Mouse (Mus musculus) limb, embryonic 12.5 days (tissue): ENCODE measurements around the gene Gse1. TPM values are rescaled to one million over a fixed set of nuclear protein-coding genes. Genes with fewer than 3 reads are reported as not detected.
"Not testable (repeated sequence)": the region's sequence is repeated elsewhere in the genome, so short reads cannot be mapped to it uniquely, and the experiment has no call there.

Experiments used
- ATAC-seq: fragments of 200-750 bp; cut with Nextera tagmentation; 2 replicates; pipeline ENCODE4 v1.8.0; 2017; ENCODE audit warnings: low read depth, moderate TSS enrichment; ENCODE audit not compliant: insufficient number of reproducible peaks, insufficient read depth, low FRiP score, low TSS enrichment
- H3K27ac ChIP-seq: fragments of 300-500 bp; sonication (generic); 2 replicates; pipeline ENCODE4 v1.5.1; 2016; ENCODE audit warnings: mild to moderate bottlenecking, moderate library complexity
- H3K27me3 ChIP-seq: fragments of 300-500 bp; sonication (generic); 2 replicates; pipeline ENCODE4 v1.6.1; 2016; ENCODE audit warnings: mild to moderate bottlenecking, moderate library complexity
- H3K36me3 ChIP-seq: fragments of 300-500 bp; sonication (generic); 2 replicates; pipeline ENCODE4 v1.6.1; 2016; ENCODE audit warnings: mild to moderate bottlenecking, moderate library complexity
- H3K4me1 ChIP-seq: fragments of 300-500 bp; sonication (generic); replicated peaks from 2 replicates; pipeline ENCODE4 v1.6.1; 2016
- H3K4me2 ChIP-seq: fragments of 300-500 bp; sonication (generic); 2 replicates; pipeline ENCODE4 v1.6.1; 2016; ENCODE audit warnings: mild to moderate bottlenecking, moderate library complexity
- H3K4me3 ChIP-seq: fragments of 300-500 bp; sonication (generic); replicated peaks from 2 replicates; pipeline ENCODE4 v1.5.1; 2016; ENCODE audit warnings: mild to moderate bottlenecking
- H3K9ac ChIP-seq: fragments of 300-500 bp; sonication (generic); replicated peaks from 2 replicates; pipeline ENCODE4 v1.6.1; 2016; ENCODE audit warnings: mild to moderate bottlenecking, moderate library complexity
- H3K9me3 ChIP-seq: fragments of 300-500 bp; sonication (generic); 2 replicates; pipeline ENCODE4 v1.6.1; 2016; ENCODE audit warnings: mild to moderate bottlenecking, moderate library complexity
- WGBS: fragments of 180-500 bp; shearing (Covaris S2); methylation state at CpG from one replicate; pipeline ENCODE4 v1.1.7; 2016; 5-methylcytosine and 5-hydroxymethylcytosine counted together
- polyA plus RNA-seq: library from polyadenylated mRNA; unstranded; fragments of >200 nt; fragmentation: Nextera tagmentation; extraction: Ambion mirVana; gene quantifications from 2 replicates; pipeline ENCODE4 v1.2.1, GENCODE M21; 2016

The Gse1 gene
- polyA plus RNA-seq, 1 experiment from 2014 or later: 9.1 TPM

DNA sequence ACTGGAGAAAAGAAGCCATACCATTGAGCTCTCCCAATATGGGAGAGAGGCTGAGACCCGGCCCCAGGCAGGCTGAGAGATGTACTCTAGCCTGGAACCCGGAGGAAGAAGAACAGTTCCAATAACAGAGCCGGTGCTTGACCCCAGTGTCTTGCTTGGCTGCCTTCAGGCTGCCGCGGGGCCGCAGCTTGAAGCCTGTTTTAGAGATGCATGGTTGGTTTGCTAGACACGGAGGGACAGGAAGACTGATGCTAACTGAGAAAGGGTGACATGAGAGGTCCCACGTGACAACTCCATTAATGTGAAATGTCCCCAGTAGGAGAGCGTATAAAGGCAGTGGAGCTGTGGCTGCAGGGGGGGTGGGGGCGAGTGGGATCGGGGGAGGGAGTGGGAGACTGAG is 120.7 kb downstream of the Gse1 start:
- H3K36me3 ChIP-seq: no peaks in the 10 kb centered on the region
- no peaks in the 10 kb centered on the region for H3K9me3 ChIP-seq
- H3K4me1 ChIP-seq: peaks cover 82% of the 10 kb centered on the region
- 64% methylated on average over 11 of the region's 11 CpGs for WGBS
- H3K27me3 ChIP-seq: 0 out of 2 replicates have a peak, but pooled peaks cover 3% of the 10 kb centered on the region
- 0 out of 2 replicates have a peak overlapping the region, but pooled peaks have one; percentile 40 for H3K9ac ChIP-seq
- ATAC-seq: no peak
- no peak overlapping the region for H3K27ac ChIP-seq
- no peak overlapping the region for H3K4me3 ChIP-seq
- no peak overlapping the region for H3K4me2 ChIP-seq

DNA sequence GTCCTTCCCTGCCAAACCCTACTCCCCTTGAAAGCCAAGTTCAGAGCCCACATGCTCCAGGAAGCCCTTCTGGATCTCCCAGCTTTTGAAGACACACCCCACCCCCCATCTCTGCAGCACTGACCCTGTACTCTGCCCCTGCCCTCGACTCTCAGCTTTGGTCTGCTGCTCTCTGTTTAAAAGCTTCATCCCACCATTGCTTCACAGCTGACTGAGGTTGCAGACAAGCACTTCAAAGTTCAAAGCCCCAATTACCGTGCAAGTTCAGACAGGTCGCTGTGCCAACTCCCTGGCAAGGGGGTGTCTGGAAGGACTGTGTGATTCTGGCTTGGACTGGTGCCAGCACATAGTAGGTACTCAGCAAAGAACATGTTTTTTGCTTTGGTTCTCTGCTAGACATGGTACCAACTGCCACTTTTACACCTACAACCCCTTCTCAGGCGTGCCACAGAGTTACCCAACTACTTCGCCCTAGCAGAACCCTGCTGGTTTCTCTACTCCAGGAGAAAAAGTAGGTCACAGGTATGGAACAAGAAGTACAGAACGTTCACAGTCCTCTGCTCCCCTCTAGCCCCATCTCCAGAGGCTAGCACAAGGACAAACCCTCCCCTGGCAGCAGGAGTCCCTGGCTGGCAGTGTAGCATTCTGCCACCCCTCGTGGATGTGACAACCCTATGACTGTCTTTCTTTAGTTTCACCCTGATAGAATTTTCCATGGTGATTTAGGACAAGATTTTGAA is 123.2 kb downstream of the Gse1 start:
- Histone ChIP-seq H3K27ac (no peak overlapping the region), H3K9me3 (no peaks in the 10 kb centered on the region), H3K9ac (no peak overlapping the region), H3K27me3 (0 out of 2 replicates have a peak, but pooled peaks cover 3% of the 10 kb centered on the region), H3K4me2 (peak overlapping the region; percentile 26), H3K4me3 (no peak overlapping the region), H3K4me1 (peaks cover 70% of the 10 kb centered on the region), H3K36me3 (no peaks in the 10 kb centered on the region)
- WGBS: 44% methylated on average over 7 of the region's 7 CpGs
- no peak for ATAC-seq

DNA sequence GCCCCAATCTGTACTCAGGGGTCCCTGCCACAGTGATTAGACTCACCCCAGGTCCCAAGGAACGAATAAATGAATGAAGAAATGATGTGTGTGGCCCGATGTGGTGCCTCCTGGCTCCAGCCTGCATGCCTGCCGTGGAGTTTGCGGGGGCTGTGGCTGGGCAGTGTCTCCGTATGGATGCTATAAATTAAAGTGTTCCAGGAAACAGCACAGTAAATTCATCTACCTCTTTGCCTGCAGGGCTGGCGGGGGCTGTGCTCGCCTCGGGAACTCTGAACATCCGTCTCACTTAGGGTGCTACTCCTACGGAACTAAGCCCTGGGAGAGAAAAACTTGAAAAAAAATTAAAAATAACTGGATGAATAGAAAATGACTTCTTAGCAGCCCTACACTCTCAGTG is 123.8 kb downstream of the Gse1 start:
- Histone ChIP-seq H3K9ac (no peak overlapping the region), H3K4me3 (no peak overlapping the region), H3K9me3 (no peaks in the 10 kb centered on the region), H3K4me2 (peak overlapping the region; percentile 26), H3K36me3 (no peaks in the 10 kb centered on the region), H3K27ac (no peak overlapping the region), H3K27me3 (0 out of 2 replicates have a peak, but pooled peaks cover 3% of the 10 kb centered on the region), H3K4me1 (peaks cover 69% of the 10 kb centered on the region)
- WGBS: 10% methylated on average over 10 of the region's 10 CpGs
- no peak for ATAC-seq

DNA sequence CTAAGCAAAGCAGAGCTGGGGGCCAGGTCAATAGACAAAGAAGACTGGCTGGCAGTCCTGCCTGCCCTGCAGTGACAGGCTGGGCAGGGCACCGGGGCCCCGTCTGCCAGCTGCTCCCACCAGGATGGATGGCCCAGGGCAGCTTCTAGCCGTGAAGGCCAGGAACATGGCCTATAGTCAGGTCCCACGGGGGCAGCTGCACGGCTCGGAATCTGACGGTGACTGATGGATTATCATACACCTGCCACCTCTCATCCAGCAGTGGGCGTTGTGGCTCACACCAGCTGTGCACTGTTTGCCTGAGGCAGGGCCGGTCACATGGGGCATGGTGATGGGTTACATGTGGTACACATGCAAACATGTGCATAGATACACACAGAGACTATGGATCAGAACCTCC is 127.8 kb downstream of the Gse1 start:
- Histone ChIP-seq H3K9me3 (no peaks in the 10 kb centered on the region), H3K4me3 (no peak overlapping the region), H3K4me2 (no peak overlapping the region), H3K9ac (no peak overlapping the region), H3K27ac (no peak overlapping the region), H3K36me3 (no peaks in the 10 kb centered on the region), H3K27me3 (no peaks in the 10 kb centered on the region), H3K4me1 (peaks cover 65% of the 10 kb centered on the region)
- ATAC-seq: no peak
- WGBS: 76% methylated on average over 9 of the region's 9 CpGs

DNA sequence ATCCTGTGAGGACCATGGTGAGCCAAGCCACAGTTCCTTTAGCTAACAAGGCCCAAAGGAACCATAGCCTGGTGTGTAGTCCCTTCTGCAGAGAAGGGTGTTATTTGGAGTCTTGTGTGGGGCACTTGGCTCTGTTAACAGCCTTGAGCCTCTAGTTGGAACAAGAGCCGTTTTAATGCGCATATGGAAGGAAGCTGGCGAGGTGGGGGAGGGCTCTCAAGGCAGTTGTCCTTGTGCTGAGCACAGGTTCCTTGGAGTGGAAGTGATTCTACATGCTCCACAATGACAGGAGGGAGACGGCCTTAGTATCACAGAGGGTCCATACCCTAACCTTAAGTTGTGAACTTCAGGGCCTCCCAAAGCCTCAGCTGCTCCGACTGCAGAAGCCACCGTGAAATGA is 129.2 kb downstream of the Gse1 start:
- no peak for ATAC-seq
- Histone ChIP-seq H3K36me3 (no peaks in the 10 kb centered on the region), H3K4me2 (no peak overlapping the region), H3K4me1 (peaks cover 59% of the 10 kb centered on the region), H3K9me3 (no peaks in the 10 kb centered on the region), H3K27ac (no peak overlapping the region; the same call in 1 of the 2 replicates), H3K27me3 (no peaks in the 10 kb centered on the region), H3K4me3 (no peak overlapping the region), H3K9ac (no peak overlapping the region)
- 70% methylated on average over 6 of the region's 6 CpGs for WGBS

DNA sequence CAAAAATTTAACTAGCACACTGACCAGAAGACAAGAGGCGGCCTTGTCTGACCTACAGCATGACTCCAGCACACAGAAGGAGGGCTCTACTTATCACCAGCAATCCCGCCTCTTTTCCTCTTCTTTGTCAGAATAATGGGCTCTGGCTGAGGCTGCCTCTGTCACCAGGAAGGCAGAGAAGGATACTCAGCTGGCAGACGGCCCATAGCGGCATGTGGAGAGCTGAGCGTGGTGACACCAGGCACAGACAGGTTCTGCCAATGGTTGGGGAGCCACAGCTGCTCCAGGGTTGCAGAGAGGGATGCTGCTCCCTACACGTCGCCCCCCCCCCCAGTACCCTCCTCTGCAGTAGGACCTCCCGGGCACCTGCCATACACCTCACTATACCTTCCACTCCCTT is 133.0 kb downstream of the Gse1 start:
- Histone ChIP-seq H3K9me3 (no peaks in the 10 kb centered on the region), H3K4me1 (peaks cover 65% of the 10 kb centered on the region), H3K9ac (no peak overlapping the region), H3K27ac (no peak overlapping the region; the same call in 1 of the 2 replicates), H3K4me3 (no peak overlapping the region), H3K4me2 (no peak overlapping the region), H3K27me3 (no peaks in the 10 kb centered on the region), H3K36me3 (no peaks in the 10 kb centered on the region)
- ATAC-seq: no peak
- 81% methylated on average over 8 of the region's 8 CpGs for WGBS

DNA sequence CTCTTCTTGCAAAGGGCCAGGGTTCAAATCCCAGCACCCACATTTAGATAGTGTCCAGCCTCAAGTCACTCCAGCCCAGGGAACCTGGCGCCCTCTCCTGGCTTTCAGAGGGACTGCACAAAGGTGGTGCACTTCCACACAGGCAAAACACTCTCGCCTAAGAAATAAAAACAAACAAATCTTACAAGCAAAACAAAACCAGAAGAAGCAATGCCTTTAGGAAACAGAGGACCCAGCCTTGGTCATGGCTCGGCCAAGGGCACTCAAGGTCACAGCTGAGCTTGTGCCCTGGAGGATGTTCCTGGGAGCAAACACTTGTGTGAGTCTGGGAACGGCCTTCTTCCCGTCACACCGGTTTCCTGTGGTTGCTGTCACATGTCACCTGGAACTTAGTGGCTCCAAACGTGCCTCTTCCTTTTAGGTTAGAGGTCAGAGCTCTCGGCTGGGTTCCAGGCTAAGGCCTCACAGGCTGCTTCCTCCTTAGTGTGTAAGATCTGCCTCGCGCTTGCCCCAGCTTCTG is 135.4 kb downstream of the Gse1 start:
- WGBS: 45% methylated on average over 10 of the region's 10 CpGs
- Histone ChIP-seq H3K4me2 (no peak overlapping the region), H3K27ac (no peak overlapping the region; the same call in 1 of the 2 replicates), H3K4me3 (no peak overlapping the region), H3K27me3 (no peaks in the 10 kb centered on the region), H3K4me1 (peaks cover 58% of the 10 kb centered on the region), H3K36me3 (no peaks in the 10 kb centered on the region), H3K9me3 (no peaks in the 10 kb centered on the region), H3K9ac (no peak overlapping the region; the same call in 1 of the 2 replicates)
- ATAC-seq: no peak

DNA sequence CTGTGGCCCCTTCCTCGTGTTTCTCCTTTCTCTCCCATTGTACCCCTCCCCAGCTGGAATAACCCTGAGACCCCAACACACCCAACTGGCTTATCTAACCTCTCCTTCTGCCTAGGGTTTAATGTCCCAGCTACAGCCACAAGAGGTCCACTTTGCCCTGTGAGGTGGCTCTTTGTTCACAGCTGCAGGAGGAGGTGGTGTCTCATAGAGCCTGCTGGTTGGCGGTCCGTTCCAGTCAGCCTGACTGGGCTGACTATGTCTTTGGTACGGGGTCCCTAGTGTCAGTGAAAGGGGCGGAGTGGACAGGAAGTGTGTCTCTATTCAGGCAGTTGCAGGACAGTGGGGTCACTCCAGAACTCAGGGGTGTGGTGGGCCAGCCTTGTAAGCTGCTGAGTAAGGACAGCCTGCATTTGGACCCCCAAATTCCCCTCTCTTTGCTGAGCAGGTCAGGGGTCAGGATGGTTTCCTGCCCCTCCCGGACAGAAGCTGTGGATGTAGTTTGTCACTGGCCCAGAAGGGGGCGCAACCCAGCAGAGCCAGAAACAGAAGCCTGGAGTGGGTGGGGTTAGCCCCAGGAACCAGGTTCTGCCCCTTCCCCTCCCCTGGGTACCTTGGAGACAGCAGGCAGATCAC is 136.0 kb downstream of the Gse1 start:
- H3K36me3 ChIP-seq: no peaks in the 10 kb centered on the region
- H3K4me1 ChIP-seq: peaks cover 63% of the 10 kb centered on the region
- no peak overlapping the region; the same call in 1 of the 2 replicates for H3K9ac ChIP-seq
- no peak overlapping the region for H3K4me2 ChIP-seq
- no peak for ATAC-seq
- 49% methylated on average over 7 of the region's 7 CpGs for whole genome bisulfite sequencing
- H3K4me3 ChIP-seq: no peak overlapping the region
- H3K9me3 ChIP-seq: no peaks in the 10 kb centered on the region
- no peaks in the 10 kb centered on the region for H3K27me3 ChIP-seq
- no peak overlapping the region for H3K27ac ChIP-seq

DNA sequence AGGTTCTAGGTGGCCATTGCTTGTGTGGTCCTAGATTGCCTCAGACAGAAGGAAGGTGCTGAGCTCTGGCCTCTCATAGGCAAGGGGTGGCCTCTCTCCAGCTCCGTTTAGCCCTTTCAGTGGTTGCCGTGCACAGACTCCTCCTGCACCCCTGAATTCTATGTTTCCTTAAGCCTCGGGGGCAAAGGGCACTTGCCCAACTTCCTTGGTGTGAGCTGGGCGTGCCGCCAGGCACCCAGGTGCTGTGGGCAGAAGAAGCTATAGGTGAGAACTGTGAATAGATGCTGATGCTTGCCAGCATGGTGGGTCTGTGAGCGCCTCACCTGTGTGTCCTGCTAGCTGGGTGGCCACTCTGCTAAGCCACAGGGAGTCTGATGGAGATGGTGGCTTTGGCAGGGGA is 138.6 kb downstream of the Gse1 start:
- Histone ChIP-seq H3K4me3 (no peak overlapping the region), H3K36me3 (no peaks in the 10 kb centered on the region), H3K27ac (no peak overlapping the region), H3K4me2 (no peak overlapping the region), H3K27me3 (no peaks in the 10 kb centered on the region), H3K4me1 (peaks cover 58% of the 10 kb centered on the region), H3K9ac (no peak overlapping the region), H3K9me3 (no peaks in the 10 kb centered on the region)
- ATAC-seq: no peak
- WGBS: 76% methylated on average over 6 of the region's 6 CpGs

DNA sequence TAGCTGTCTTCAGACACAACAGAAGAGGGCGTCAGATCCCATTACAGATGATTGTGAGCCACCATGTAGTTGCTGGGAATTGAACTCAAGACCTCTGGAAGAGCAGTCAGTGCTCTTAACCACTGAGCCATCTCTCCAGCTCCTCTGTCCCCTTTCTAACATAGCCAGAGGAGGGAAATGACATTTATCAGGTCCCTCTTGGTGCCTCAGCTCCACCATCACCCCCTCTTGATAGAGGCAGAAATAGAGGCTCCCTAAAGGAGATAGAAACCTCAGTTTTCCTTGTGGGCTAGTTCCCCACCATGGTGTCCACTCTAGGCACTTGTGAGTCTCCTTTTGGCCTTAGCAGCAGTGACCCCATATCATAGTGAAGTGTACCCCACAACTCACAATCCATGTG is 139.9 kb downstream of the Gse1 start:
- not testable (repeated sequence) for H3K4me3 ChIP-seq, H3K36me3 ChIP-seq, ATAC-seq, H3K4me2 ChIP-seq, H3K9ac ChIP-seq, H3K27me3 ChIP-seq, H3K9me3 ChIP-seq
- WGBS: 82% methylated on average over 1 of the region's 1 CpGs
- peak overlapping the region; percentile 66 for H3K27ac ChIP-seq
- peaks cover 52% of the 10 kb centered on the region for H3K4me1 ChIP-seq

DNA sequence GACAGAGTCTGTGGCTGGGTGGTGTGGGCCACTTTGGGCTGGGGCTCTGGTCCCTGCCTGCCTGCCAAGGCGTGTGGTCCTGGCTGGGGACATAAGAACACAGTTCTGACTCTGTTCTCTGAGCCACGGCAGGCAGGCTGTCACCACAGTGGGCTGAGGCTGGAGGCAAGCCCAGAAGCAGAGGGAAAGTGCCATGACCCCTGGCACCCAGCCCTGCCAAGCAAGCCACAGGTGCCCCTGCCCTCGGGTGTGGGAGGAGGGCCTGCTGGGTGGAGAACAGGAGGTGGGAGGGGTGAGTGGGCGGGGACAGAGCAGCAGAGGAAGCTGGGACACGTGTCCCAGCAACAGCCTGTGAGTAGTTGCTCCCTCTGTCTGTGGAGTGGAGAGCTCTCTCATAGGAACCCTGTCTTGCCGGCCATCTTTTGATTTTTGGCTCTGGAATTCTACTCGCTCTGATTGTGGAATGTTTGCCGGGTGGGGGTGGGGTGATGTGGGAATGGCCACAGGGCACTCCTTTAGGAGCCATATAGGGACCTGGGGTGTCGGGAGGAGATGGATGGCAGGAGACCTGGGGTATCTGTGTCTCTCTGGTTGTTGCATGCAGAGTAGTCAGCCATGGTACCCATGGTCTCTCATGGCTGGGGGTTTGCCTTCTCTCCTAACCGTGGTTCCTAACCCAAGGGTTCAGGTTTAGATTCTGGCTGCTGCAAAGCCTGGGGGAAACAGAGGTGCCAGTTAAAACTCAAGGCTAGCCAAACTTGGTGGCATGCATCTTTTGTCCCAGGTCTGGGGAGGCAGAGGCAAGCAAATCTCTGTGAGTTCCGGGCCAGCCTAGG is 140.8 kb downstream of the Gse1 start:
- WGBS: 23% methylated on average over 11 of the region's 11 CpGs
- ATAC-seq: peak; percentile 27; the same call in 1 of the 2 replicates
- no peaks in the 10 kb centered on the region for H3K27me3 ChIP-seq
- no peaks in the 10 kb centered on the region for H3K36me3 ChIP-seq
- no peaks in the 10 kb centered on the region for H3K9me3 ChIP-seq
- H3K9ac ChIP-seq: no peak overlapping the region
- no peak overlapping the region for H3K4me3 ChIP-seq
- peaks cover 55% of the 10 kb centered on the region for H3K4me1 ChIP-seq
- H3K27ac ChIP-seq: peak overlapping the region; percentile 66
- peak overlapping the region; percentile 30 for H3K4me2 ChIP-seq
